Mouse (Mus musculus): ENCODE data around the gene Map2k4.

GRCm38 (mm10) chr11:65806321-65806904 lies 18.3 kb upstream of the Map2k4 start:
- TF ChIP-seq CTCF (IDR thresholded peaks at IDR 0.05; ENCODE audit: borderline replicate concordance, control insufficient read depth, extremely low read depth, insufficient read depth, low read length, poor library complexity) (no peak), POLR2A (IDR thresholded peaks at IDR 0.05; ENCODE audit: control insufficient read depth, extremely low read depth, insufficient read depth, low read length, poor library complexity) (no peak)

All from thymus, adult 2 months (tissue).